ENCODE assay signal across 18 mouse cellular contexts in genomic region chr14:27636556-27636955, GRCm38 (mm10). TPM values are rescaled to one million over a fixed set of nuclear protein-coding genes. Genes with fewer than 3 reads are reported as not detected.
A peak's percentile ranks its signal among the peaks of the same experiment; 100 is the strongest.
DNase-seq lines count a peak whose midpoint lies in the region.
"Had no signal": no experiment of that assay in that cellular context is flagged by ENCODE, and none has a peak within 500 bp of the region (broad histone marks: within the 10 kb centered on the region; RNA-seq: fewer than 3 reads in every experiment).

No protein-coding gene starts in this region.

- DNase-seq in layer of hippocampus, adult 18-20 months (ENCODE audit: low spot score in 2 of 2) = peak; percentile 24 to 47
- no peak for DNase-seq in layer of hippocampus, adult 11-12 months (ENCODE audit: low spot score)
- DNase-seq in 3T3-L1 (ENCODE audit: low read depth, low spot score) (peak; percentile 87), NIH3T3 (ENCODE audit: low read depth) (peak; percentile 50)
- DNase-seq in lung, postnatal 14 days = no peak
- DNase-seq in thymus, postnatal 36 days = no peak
- DNase-seq: adrenal gland, adult 2 months; adrenal gland, postnatal 14 days; cerebellum, adult 11-12 months; cerebellum, adult 8-10 months; cerebellum, postnatal 10 days; cerebellum, postnatal 36 days; embryo, embryonic 11 days; gastrocnemius, postnatal 10 days; gastrocnemius, postnatal 36 days; heart, postnatal 36 days had no signal

RNA-seq across cellular contexts. Expression of gene Erc2, which starts 14.3 kb away (rescaled TPM):
- total RNA-seq in layer of hippocampus, adult 18-20 months (2021) = 100 to 1,000 TPM; 198 to 199 TPM
- total RNA-seq: granulocyte monocyte progenitor cell, adult 5-6 weeks; MEL had no signal

Comparison
In these comparisons a context has a peak if more than half of its experiments do, and no peak if none do; other contexts are left out.
1. DNase-seq: peak in layer of hippocampus, adult 18-20 months (2 of 2), 3T3-L1 (single experiment) and NIH3T3 (single experiment); none in layer of hippocampus, adult 11-12 months (single experiment), lung, postnatal 14 days (single experiment) and thymus, postnatal 36 days (0 of 2).